Mouse (Mus musculus) adrenal gland, adult 2 months (tissue): Measurements from ENCODE around the gene Gprin1. TPM values are rescaled to one million over a fixed set of nuclear protein-coding genes. Genes with fewer than 3 reads are reported as not detected.
"Not testable (repeated sequence)": the region's sequence is repeated elsewhere in the genome, so short reads cannot be mapped to it uniquely, and the experiment has no call there.

ENCODE experiments used
- DNase-seq: peaks from one replicate; pipeline ENCODE4 v3.0.0; 2021
- long read RNA-seq: library from polyadenylated mRNA; stranded (forward); transcript quantifications from one replicate; pipeline ENCODE4 v2.0.0, GENCODE M21; 2021
- polyA plus RNA-seq: library from polyadenylated mRNA; depleted of rRNA; stranded (reverse); fragments of >200 nt; gene quantifications from 2 replicates; pipeline ENCODE4 v1.2.3, GENCODE M21; 2012; rRNA removed
- total RNA-seq, 2 experiments: library from RNA; stranded (reverse); gene quantifications; 2 replicates each; pipeline ENCODE4 v1.2.3; 2021

The Gprin1 gene
- 1 to 10 TPM; 2.3 to 4.3 TPM for total RNA-seq
- polyA plus RNA-seq = 1.9 and 2.6 TPM in 2 replicates
- long read RNA-seq, full-length matches to known transcripts = 3 of 3 reads
- long read RNA-seq, partial matches to known transcripts = 0 of 3 reads
- long read RNA-seq, other reads (novel, unspliced or antisense) = 0 of 3 reads

GRCm38 (mm10) chr13:54749864-54750411, at the start of gene Gprin1:
Gene Gprin1 (minus strand): TSS chr13:54749874.
- DNase-seq = no peak

DNA sequence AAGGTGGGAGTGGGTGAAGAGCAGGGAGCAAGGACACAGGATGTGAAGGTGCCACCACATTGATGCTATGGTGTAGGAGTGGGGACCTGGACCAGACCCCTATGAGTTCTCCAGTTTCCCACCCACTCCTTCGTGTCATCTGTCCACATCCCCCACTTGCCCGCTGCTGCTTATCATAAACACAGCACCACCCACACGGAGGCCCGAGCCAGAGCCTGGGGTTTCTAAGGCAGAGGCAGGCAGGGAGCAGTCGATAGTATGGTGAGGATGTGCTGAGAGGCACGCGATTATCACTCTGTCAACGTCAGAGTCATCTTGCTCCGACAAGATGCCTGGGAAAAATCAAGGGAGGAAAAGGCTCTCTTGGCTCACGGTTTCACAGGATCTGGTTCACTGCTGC, 49.1 kb upstream of the Gprin1 start:
- DNase-seq = no peak

DNA sequence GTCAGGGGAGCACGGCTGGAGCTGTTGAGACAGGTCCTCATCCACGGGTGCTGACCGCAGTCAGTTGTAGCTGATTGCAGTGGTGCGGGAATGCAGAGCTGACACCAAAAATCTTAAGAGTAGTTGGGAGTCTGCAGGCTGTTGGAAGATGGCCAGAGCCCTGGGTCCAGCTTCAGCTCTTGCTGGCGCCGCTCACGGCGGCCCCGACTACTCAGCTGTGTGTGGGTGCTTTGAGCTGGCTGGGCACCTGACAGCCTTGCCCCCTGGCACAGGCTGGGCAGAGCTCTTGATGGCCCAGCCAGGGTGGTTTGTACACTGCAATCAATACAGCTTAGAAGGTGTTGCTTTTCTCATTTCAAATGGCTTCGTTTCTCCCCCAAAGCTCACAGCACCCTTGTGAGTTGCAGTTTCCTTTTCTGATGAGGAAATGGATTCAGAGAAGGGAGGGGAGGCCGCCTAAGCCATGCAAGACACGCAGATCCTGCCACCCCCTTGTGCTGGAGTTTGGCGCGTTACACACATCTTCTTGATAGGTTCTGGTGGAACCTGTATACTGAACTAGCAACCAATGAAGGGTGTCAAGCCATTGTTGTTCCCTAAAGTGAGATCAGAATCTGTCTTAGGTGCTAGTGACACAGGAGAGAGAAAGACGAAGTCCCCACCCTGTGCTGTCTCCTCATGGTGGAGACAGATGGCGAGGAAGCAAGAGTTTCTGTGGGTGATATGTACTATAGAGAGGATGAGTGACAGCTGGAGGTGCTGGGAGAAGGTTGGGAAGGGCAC, 48.4 kb upstream of the Gprin1 start:
- no peak for DNase-seq

DNA sequence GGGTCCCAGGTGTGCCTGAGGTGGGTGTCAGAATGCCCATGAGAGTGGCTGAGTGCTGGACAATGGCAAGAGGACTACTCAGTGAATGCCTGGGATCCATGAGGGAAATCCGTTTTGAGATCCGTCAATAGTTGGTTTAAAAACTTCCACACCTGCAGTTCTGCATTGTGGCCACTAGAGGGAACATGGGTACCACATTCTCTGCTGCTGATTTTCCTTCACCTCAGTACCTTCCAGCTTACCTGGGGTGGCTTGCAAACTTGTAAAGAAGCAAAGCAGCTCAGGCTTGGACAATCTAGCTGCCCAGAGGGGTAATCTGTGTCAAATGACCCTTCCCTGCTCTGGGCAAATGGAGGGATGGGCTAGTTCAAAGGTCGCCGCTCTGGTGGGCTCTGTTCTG, 47.7 kb upstream of the Gprin1 start:
- no peak for DNase-seq

GRCm38 (mm10) chr13:54794843-54795242, 45.2 kb upstream of the Gprin1 start:
- no peak for DNase-seq

DNA sequence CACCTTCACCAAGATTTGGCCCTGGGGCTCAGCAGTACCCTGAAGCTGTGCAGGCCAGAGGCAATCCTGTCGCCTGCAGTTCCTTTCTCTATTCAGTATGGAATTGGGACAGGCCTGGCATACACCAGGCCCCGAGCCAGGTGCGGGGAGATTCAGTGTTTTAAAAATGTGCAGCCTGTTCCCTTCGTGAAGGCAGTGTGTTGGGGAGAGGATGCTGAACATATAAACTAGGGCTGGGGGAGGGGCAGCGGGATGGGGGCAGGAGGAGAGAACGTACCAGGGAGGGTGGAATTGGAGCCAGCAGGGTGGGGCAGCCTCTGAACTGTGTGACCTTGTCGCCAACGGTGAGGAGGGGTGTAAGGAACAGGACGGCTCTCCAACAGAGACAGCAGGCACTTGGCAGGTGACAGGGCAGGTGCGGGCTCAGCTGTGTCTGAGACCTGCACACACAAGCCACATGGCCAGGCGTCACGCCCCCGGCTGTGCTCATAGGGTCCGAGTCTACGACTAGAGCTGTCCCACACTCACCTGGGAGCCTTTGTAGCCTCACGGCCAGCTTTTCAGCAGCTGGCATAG, 44.4 kb upstream of the Gprin1 start:
- DNase-seq = no peak

- DNase-seq = no peak
These were observed 42.9 kb upstream of the Gprin1 start for GRCm38 (mm10) chr13:54792259-54793230.

GRCm38 (mm10) chr13:54789561-54790397, 40.1 kb upstream of the Gprin1 start:
- DNase-seq = peak; percentile 72

DNA sequence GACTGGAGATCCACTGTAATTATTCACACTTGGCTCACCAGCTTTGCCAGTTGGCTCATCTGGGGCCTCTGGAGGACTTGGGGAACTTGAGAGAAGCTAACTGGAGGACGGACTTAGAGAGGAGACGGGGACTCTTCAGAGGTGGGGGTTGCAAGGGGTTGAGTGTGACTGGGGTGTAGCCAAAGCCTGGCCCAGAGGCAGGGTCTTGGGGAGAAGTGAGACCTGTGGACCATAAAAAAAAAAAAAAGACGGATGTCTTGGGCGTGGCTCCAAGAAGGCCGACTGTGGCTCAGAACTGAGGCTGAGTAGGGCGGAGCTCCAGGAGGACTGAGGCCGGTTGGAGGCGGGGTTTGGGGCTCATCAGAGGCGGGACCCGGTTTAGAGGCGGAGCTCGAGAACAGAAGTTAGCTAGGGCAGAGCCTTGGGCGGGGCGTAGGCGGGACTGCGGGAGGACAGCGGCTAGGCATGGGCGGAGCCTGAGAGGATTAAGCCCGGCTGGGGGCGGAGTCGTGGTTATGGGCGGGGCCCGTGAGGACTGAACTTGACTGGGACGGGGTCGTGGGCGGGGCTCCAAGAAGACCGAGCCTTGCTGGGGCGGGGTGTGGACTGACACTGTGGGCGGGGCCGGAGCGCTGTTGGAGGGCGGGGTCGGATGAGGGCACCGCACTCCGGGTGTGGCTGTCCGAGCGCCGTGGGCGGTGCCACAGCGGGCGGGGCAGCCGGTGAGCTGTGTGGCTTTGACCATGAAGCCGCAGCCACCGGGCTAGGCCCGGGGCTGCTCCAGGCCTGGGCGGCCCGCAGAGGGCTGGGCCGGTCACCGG, 39.3 kb upstream of the Gprin1 start, which contains the start of gene Tspan17:
TSS of gene Tspan17 (plus strand) at position 638 of the 821 bp plus-strand sequence.
- peak; percentile 99 for DNase-seq

- not testable (repeated sequence) for DNase-seq
These were observed 37.9 kb upstream of the Gprin1 start for GRCm38 (mm10) chr13:54787591-54787990.

DNA sequence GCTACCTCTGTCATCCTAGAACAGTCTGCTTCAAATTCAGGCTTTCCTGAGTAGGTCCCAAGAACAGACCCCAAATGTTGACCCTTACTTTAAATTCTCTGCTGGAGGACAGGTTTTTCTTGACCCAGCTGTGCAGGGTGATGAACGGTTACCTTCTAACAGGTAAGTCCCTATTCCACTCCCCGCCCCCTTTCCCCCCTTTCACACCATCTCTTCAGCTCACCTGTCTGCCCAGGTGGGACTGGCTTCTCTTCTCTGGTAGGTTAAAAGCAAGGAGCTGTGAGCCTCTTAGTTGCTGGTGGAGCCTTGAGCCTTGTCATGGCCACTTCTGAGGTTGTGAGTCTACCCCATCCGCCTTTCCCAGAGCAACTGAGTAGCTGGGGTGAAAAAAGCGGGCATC, 34.0 kb upstream of the Gprin1 start, which contains the start of gene Eif4e1b:
TSS of gene Eif4e1b (plus strand) at position 301 of the 400 bp plus-strand sequence.
- DNase-seq = no peak

DNA sequence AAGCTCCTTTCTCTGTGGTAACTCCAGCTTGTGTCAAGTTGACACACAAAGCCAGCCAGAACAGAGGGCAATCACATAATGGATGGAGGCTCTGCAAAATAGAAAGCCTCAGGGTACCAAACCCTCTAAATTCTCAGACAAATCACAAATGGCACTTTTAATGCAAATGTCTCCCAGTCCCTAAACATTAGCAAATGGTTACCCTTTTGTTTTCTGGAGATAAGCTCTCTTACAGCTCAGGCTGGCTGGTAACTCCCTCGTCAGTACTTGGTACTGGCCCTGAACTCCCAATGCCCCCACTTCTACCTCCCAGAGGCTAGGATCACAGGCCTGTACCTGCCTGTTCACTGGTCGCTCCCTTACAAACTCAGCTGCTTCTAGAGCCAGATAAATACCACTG, 33.6 kb upstream of the Gprin1 start:
- no peak for DNase-seq

GRCm38 (mm10) chr13:54781086-54781485, 31.4 kb upstream of the Gprin1 start:
- no peak for DNase-seq

GRCm38 (mm10) chr13:54780592-54780991, 30.9 kb upstream of the Gprin1 start:
- peak; percentile 45 for DNase-seq

DNA sequence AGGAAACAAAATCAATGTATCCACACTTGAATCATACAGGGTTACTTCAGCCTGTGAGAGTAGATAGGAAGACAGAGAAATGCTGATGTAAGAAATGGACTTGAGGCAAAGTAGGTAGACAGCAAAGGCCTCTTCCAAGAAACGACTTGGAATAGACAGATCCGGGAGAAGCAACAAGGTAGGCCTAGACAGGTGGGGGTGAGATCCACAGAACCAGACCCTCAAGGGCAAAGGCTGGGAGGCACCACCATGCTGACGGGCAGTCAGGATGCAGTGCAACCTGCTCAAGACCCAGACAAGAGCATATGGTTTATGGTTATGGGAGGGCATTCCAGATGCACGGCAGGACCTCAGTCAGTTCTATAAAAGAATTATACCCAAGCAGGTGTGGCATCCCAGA, 17.3 kb upstream of the Gprin1 start:
- no peak for DNase-seq

- DNase-seq = peak; percentile 79
These were observed 16.6 kb upstream of the Gprin1 start, which contains the start of gene Sncb for GRCm38 (mm10) chr13:54766192-54766768. Gene Sncb (minus strand): TSS chr13:54766595.

- DNase-seq = no peak
These were observed 15.9 kb upstream of the Gprin1 start for GRCm38 (mm10) chr13:54765281-54766191.

GRCm38 (mm10) chr13:54760906-54761305, 11.2 kb upstream of the Gprin1 start:
- DNase-seq = no peak
